Comparison of ENCODE assay signal across 22 mouse cellular contexts in the genomic region with DNA sequence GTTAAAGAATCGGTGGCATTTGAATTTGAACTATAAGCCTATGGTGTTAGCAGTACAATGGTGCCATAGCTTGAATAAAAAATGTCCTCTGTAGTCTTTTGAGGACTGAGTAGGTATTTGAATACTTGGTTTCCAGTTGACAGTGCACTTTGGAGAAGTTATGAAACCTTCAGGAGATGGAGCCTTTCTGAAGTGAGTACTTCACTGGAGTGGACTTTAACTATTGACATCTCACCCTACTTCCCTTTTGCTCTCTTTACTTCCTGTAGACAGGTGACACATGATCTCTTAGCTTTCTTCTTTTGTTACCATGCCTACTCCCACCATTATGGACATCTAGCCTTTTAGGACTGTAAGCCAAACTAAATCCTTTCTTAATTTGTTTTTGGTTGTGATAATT.
DNase-seq lines count a peak whose midpoint lies in the region; ATAC-seq and TF ChIP-seq lines count a peak whose summit lies in the region.
"Had no signal": no experiment of that assay in that cellular context is flagged by ENCODE, and none has a peak within 500 bp of the region (broad histone marks: within the 10 kb centered on the region; RNA-seq: fewer than 3 reads in every experiment).

No protein-coding gene starts in this region.

- H3K4me1 ChIP-seq in lung, embryonic 16.5 days (replicated peaks; ENCODE audit: control insufficient read depth, insufficient read depth, low read length): no peaks in the 10 kb centered on the region
- H3K4me1 ChIP-seq in lung, postnatal 0 days (ENCODE audit: insufficient read depth, low read depth, low read length): no peaks in the 10 kb centered on the region

- no peak for TF ChIP-seq EP300 in lung, postnatal 0 days (IDR thresholded peaks at IDR 0.05)

- no peak overlapping the region for H3K9ac ChIP-seq in lung, embryonic 16.5 days (ENCODE audit: low read length)
- no peak overlapping the region for H3K9ac ChIP-seq in lung, postnatal 0 days (replicated peaks; ENCODE audit: low read depth)

- H3K27me3 ChIP-seq in lung, embryonic 16.5 days (ENCODE audit: control insufficient read depth, insufficient read depth, low read depth, low read length): no peaks in the 10 kb centered on the region
- no peaks in the 10 kb centered on the region for H3K27me3 ChIP-seq in lung, postnatal 0 days (replicated peaks; ENCODE audit: insufficient read depth, low read length)
- H3K27me3 ChIP-seq: CH12.LX, Patski had no signal

- no peaks in the 10 kb centered on the region for H3K9me3 ChIP-seq in lung, embryonic 16.5 days (ENCODE audit: control insufficient read depth, low read length)
- no peaks in the 10 kb centered on the region for H3K9me3 ChIP-seq in lung, postnatal 0 days (ENCODE audit: low read length)

- TF ChIP-seq CTCF in lung, postnatal 0 days (IDR thresholded peaks at IDR 0.05): no peak

- ATAC-seq in lung, embryonic 16.5 days (ENCODE audit: low read depth): peak; percentile 31; the same call in 1 of the 2 replicates
- ATAC-seq in lung, postnatal 0 days: peak; percentile 60
- ATAC-seq: activated CD4-positive, CD25-positive, alpha-beta regulatory T cell, adult 4 months; CD4-positive, CD25-positive, alpha-beta regulatory T cell, adult 4 months; Patski had no signal

- H3K36me3 ChIP-seq in lung, embryonic 16.5 days (ENCODE audit: control insufficient read depth, insufficient read depth, low read length): no peaks in the 10 kb centered on the region
- H3K36me3 ChIP-seq in lung, postnatal 0 days (ENCODE audit: insufficient read depth, low read length): no peaks in the 10 kb centered on the region
- H3K36me3 ChIP-seq: G1E had no signal

- 48% methylated on average over 1 of the region's 1 CpGs for WGBS in lung, embryonic 16.5 days
- 44% methylated on average over 1 of the region's 1 CpGs for WGBS in lung, postnatal 0 days

- no peak overlapping the region for H3K27ac ChIP-seq in lung, embryonic 16.5 days (ENCODE audit: low read length)
- no peak overlapping the region for H3K27ac ChIP-seq in lung, postnatal 0 days (ENCODE audit: low read length)

- no peak for DNase-seq in lung, postnatal 10 days
- DNase-seq in lung, postnatal 0 days (ENCODE audit: low spot score): peak; percentile 55
- no peak for DNase-seq in lung, postnatal 4 days
- DNase-seq in lung, postnatal 25 days (ENCODE audit: low spot score): peak; percentile 10
- DNase-seq in lung, postnatal 14 days: no peak
- peak; percentile 19 for DNase-seq in lung, postnatal 36 days
- DNase-seq in lung, adult 18-20 months: no peak
- DNase-seq: adrenal gland, adult 2 months; adrenal gland, adult 8-10 months; adrenal gland, postnatal 10 days; adrenal gland, postnatal 14 days; adrenal gland, postnatal 25 days; adrenal gland, postnatal 36 days; B cell, adult 2 months; cerebellum, adult 11 months; cerebellum, adult 11-12 months had no signal

- no peak overlapping the region for H3K4me2 ChIP-seq in lung, embryonic 16.5 days (ENCODE audit: low read depth, low read length)
- no peak overlapping the region for H3K4me2 ChIP-seq in lung, postnatal 0 days (replicated peaks; ENCODE audit: low read depth, low read length)

- H3K4me3 ChIP-seq in lung, embryonic 16.5 days (ENCODE audit: low read length): no peak overlapping the region
- no peak overlapping the region for H3K4me3 ChIP-seq in lung, postnatal 0 days (ENCODE audit: low read depth, low read length)

Comparison
In these comparisons a context has a peak if more than half of its experiments do, and no peak if none do; other contexts are left out.
1. DNase-seq: peak in lung, postnatal 0 days (single experiment), lung, postnatal 25 days (single experiment) and lung, postnatal 36 days (single experiment); none in lung, postnatal 10 days (single experiment), lung, postnatal 4 days (0 of 2), lung, postnatal 14 days (single experiment) and lung, adult 18-20 months (0 of 2).